Mouse (Mus musculus): ENCODE measurements around the gene Hist1h3b.

DNA sequence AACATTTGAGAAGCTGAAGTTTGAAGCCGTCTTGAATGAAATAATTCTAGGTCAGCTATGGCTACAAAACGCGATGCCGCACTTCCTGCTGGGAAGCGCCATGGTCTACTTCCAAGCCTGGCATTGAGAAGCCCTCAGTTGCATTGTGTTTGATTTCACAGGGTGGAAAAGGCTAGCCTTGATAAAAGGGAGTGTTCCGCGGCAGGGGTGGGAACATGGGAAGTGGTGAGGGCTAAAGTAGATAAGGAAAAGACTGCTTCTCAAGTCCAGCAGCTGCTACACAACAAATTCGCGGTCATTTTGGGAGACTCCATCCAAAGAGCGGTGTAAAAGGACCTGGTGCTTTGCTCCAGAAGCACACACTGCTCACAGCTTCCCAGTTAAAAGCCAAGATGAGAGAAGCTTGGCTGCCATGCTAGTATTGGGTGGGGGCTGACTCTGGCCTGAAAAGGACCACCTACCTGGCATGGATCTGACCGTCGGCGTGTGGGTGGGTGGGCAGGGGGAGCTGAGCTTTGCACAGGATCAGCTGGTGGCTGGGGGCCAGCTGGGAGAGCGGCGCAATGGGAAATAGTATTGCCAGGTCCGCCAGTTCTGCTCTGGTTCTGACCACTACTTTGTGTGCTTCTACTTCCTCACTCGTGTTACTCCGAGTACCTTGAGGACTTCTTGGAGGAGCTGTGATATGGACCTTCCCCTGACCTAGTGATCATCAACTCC, 23.4 kb upstream of the Hist1h3b start:
- TF ChIP-seq CTCF (IDR thresholded peaks at IDR 0.05; ENCODE audit: borderline replicate concordance, insufficient read depth, low read depth, low read length) (no peak), POLR2A (IDR thresholded peaks at IDR 0.05; ENCODE audit: borderline replicate concordance, insufficient read depth, low read length) (no peak)
